Mouse (Mus musculus) hindbrain, embryonic 11.5 days (tissue): Measurements from ENCODE around the gene Chac1. TPM values are rescaled to one million over a fixed set of nuclear protein-coding genes. Genes with fewer than 3 reads are reported as not detected.

Source experiments
- ATAC-seq: fragments of 200-750 bp; cut with Nextera tagmentation; 2 replicates; pipeline ENCODE4 v1.8.0; 2017; ENCODE audit warnings: mild to moderate bottlenecking, moderate TSS enrichment, moderate library complexity; ENCODE audit not compliant: low FRiP score
- DNase-seq: peaks from one replicate; pipeline ENCODE4 v3.0.0-alpha.2; 2015; ENCODE audit warnings: low spot score
- H3K27ac ChIP-seq: fragments of 300-500 bp; sonication (generic); 2 replicates; pipeline ENCODE4 v1.5.1; 2014; ENCODE audit warnings: mild to moderate bottlenecking, low read depth, low read length
- H3K27me3 ChIP-seq: fragments of 300-500 bp; sonication (generic); 2 replicates; pipeline ENCODE4 v1.6.1; 2014; ENCODE audit warnings: mild to moderate bottlenecking, low read length, moderate library complexity, mixed read lengths; ENCODE audit not compliant: control insufficient read depth, insufficient read depth
- H3K36me3 ChIP-seq: fragments of 300-500 bp; sonication (generic); 2 replicates; pipeline ENCODE4 v1.6.1; 2014; ENCODE audit warnings: mild to moderate bottlenecking, low read length, moderate library complexity, mixed read lengths; ENCODE audit not compliant: control insufficient read depth, insufficient read depth
- H3K4me1 ChIP-seq: fragments of 300-500 bp; sonication (generic); replicated peaks from 2 replicates; pipeline ENCODE4 v1.6.1; 2014; ENCODE audit warnings: low read length, mixed read lengths; ENCODE audit not compliant: control insufficient read depth, insufficient read depth
- H3K4me2 ChIP-seq: fragments of 300-500 bp; sonication (generic); replicated peaks from 2 replicates; pipeline ENCODE4 v1.6.1; 2014; ENCODE audit warnings: mild to moderate bottlenecking, low read depth, low read length
- H3K4me3 ChIP-seq: fragments of 300-500 bp; sonication (generic); 2 replicates; pipeline ENCODE4 v1.5.1; 2014; ENCODE audit warnings: low read depth, low read length
- H3K9ac ChIP-seq: fragments of 300-500 bp; sonication (generic); 2 replicates; pipeline ENCODE4 v1.6.1; 2014; ENCODE audit warnings: low read depth, low read length
- H3K9me3 ChIP-seq: fragments of 300-500 bp; sonication (generic); 2 replicates; pipeline ENCODE4 v1.6.1; 2016; ENCODE audit warnings: low read length; ENCODE audit not compliant: control insufficient read depth
- WGBS: fragments of 180-500 bp; shearing (Covaris S2); extraction: QIAGEN DNeasy Blood & Tissue Kit; methylation state at CpG from one replicate; pipeline ENCODE4 v1.1.7; 2014; 5-methylcytosine and 5-hydroxymethylcytosine counted together
- polyA plus RNA-seq: library from polyadenylated mRNA; unstranded; fragments of >200 nt; fragmentation: Nextera tagmentation; extraction: Ambion mirVana; gene quantifications from 2 replicates; pipeline ENCODE4 v1.2.1, GENCODE M21; 2014

Chac1 gene
- polyA plus RNA-seq, 1 experiment from 2014 or later, result 0.46 TPM

DNA sequence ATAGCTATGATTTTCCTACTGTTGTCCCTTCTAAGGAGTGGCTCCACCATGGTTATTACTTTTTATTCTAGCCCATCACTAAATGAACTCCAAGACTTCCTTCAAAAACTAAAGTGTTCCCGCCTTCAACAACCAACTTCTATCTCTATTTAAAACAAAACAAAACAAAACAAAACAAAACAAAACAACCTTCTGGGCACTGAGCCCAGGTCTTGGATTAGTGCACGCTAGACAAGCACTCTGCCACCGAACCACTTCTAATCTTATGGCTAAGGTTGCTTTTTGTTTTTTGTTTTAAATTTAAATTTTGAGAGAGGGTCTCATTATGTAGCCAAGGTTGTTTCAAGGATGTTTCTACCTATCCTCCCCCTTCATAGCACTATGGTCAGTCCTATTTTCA is 26.8 kb downstream of the Chac1 start:
- no peaks in the 10 kb centered on the region for H3K27me3 ChIP-seq
- H3K27ac ChIP-seq, result no peak overlapping the region
- H3K4me3 ChIP-seq, result no peak overlapping the region
- DNase-seq (no peak), ATAC-seq (no peak)
- H3K4me2 ChIP-seq, result no peak overlapping the region
- H3K4me1 ChIP-seq, result no peaks in the 10 kb centered on the region
- H3K9ac ChIP-seq, result no peak overlapping the region
- peaks cover 10% of the 10 kb centered on the region; the same call in 1 of the 2 replicates for H3K36me3 ChIP-seq
- 91% methylated on average over 3 of the region's 3 CpGs for WGBS
- H3K9me3 ChIP-seq, result no peaks in the 10 kb centered on the region

DNA sequence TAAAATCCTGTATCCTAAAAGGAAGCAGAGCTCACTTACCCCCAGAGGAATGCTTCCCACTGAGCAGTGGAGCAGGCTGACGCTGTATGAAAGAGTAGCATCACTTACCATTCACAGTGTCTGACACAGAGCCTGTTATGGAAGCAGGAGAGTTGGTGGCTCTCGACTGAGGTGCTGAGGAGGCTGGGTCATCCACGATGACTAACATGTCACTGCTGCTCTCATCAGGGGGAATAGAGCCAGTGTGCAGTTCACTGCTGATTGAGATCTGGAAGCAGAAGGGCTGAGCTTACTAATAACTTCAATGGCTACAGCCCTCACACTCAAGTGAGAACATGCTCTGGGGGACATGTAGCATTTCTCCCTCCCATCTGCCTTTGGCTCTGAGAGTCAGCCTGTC is 28.4 kb downstream of the Chac1 start:
- no peak overlapping the region for H3K27ac ChIP-seq
- H3K4me1 ChIP-seq, result no peaks in the 10 kb centered on the region
- DNase-seq (no peak), ATAC-seq (no peak)
- no peaks in the 10 kb centered on the region for H3K9me3 ChIP-seq
- 92% methylated on average over 3 of the region's 3 CpGs for WGBS
- no peak overlapping the region for H3K4me3 ChIP-seq
- no peak overlapping the region for H3K9ac ChIP-seq
- peaks cover 10% of the 10 kb centered on the region; the same call in 1 of the 2 replicates for H3K36me3 ChIP-seq
- H3K27me3 ChIP-seq, result no peaks in the 10 kb centered on the region
- no peak overlapping the region for H3K4me2 ChIP-seq

- DNase-seq, result no peak
- no peak overlapping the region for H3K27ac ChIP-seq
- no peaks in the 10 kb centered on the region for H3K9me3 ChIP-seq
- H3K4me3 ChIP-seq, result no peak overlapping the region
- 89% methylated on average over 1 of the region's 1 CpGs for WGBS
- H3K36me3 ChIP-seq, result 0 out of 2 replicates have a peak, but pooled peaks cover 2% of the 10 kb centered on the region
- H3K27me3 ChIP-seq, result no peaks in the 10 kb centered on the region
- no peak overlapping the region for H3K9ac ChIP-seq
- ATAC-seq, result no peak
- no peak overlapping the region for H3K4me2 ChIP-seq
- no peaks in the 10 kb centered on the region for H3K4me1 ChIP-seq
Measured at GRCm38 (mm10) chr2:119388266-119388665, 37.2 kb downstream of the Chac1 start.

DNA sequence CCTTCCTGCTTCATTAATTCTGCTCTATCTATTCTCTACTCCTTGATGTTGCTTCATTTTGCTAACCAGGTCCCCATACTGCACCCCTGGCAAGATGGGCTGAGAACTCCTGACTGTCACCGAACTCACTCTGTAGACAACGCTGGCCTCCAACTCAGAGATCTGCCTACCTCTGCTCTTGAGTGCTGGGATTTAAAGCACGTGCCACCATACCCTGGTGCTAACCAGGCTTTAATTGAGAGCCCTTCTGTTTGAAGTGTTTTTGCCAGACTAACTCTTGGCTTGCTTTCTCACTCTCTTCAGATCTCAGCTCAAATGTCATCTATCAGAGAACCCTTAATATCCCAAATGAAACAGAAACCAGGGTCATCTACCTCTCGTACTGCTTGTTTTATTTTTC is 39.0 kb downstream of the Chac1 start:
- Histone ChIP-seq H3K36me3 (0 out of 2 replicates have a peak, but pooled peaks cover 2% of the 10 kb centered on the region), H3K9me3 (no peaks in the 10 kb centered on the region), H3K9ac (no peak overlapping the region), H3K27me3 (no peaks in the 10 kb centered on the region), H3K4me3 (no peak overlapping the region), H3K27ac (no peak overlapping the region), H3K4me1 (no peaks in the 10 kb centered on the region), H3K4me2 (no peak overlapping the region)
- DNase-seq (no peak), ATAC-seq (no peak)
- 95% methylated on average over 4 of the region's 4 CpGs for whole genome bisulfite sequencing

- no peaks in the 10 kb centered on the region for H3K36me3 ChIP-seq
- H3K4me3 ChIP-seq, result no peak overlapping the region
- H3K9ac ChIP-seq, result no peak overlapping the region
- WGBS, result 90% methylated on average over 5 of the region's 5 CpGs
- no peaks in the 10 kb centered on the region for H3K4me1 ChIP-seq
- H3K9me3 ChIP-seq, result no peaks in the 10 kb centered on the region
- DNase-seq, result no peak
- no peak overlapping the region for H3K27ac ChIP-seq
- H3K27me3 ChIP-seq, result no peaks in the 10 kb centered on the region
- H3K4me2 ChIP-seq, result no peak overlapping the region
- no peak for ATAC-seq
Measured at GRCm38 (mm10) chr2:119398252-119398651, 47.2 kb downstream of the Chac1 start.

- H3K36me3 ChIP-seq, result no peaks in the 10 kb centered on the region
- H3K9me3 ChIP-seq, result no peaks in the 10 kb centered on the region
- no peak overlapping the region for H3K4me2 ChIP-seq
- no peaks in the 10 kb centered on the region for H3K4me1 ChIP-seq
- 91% methylated on average over 1 of the region's 1 CpGs for WGBS
- no peak overlapping the region for H3K27ac ChIP-seq
- ATAC-seq (no peak), DNase-seq (no peak)
- H3K4me3 ChIP-seq, result no peak overlapping the region
- H3K27me3 ChIP-seq, result no peaks in the 10 kb centered on the region
- no peak overlapping the region for H3K9ac ChIP-seq
Measured at GRCm38 (mm10) chr2:119398665-119399064, 47.6 kb downstream of the Chac1 start.

GRCm38 (mm10) chr2:119399313-119399712 is 48.3 kb downstream of the Chac1 start:
- no peak for DNase-seq
- Histone ChIP-seq H3K9ac (no peak overlapping the region), H3K4me1 (no peaks in the 10 kb centered on the region), H3K4me2 (no peak overlapping the region), H3K27me3 (no peaks in the 10 kb centered on the region), H3K4me3 (no peak overlapping the region), H3K9me3 (no peaks in the 10 kb centered on the region), H3K36me3 (no peaks in the 10 kb centered on the region), H3K27ac (no peak overlapping the region)
- no peak for ATAC-seq

Other genes starting within 250 kb of the Chac1 start
- gene Rad51, start 238.4 kb upstream of the Chac1 start, polyA plus RNA-seq, result 48.1 and 57.9 TPM in 2 replicates
- gene Rmdn3, start 194.2 kb upstream of the Chac1 start, polyA plus RNA-seq, result 43.6 and 45.7 TPM in 2 replicates
- 4.9 and 5.4 TPM in 2 replicates for gene Gchfr, start 183.5 kb upstream of the Chac1 start, polyA plus RNA-seq
- 0.32 and 0.33 TPM in 2 replicates for gene Gm14137, start 176.7 kb upstream of the Chac1 start, polyA plus RNA-seq
- 42.9 and 46.2 TPM in 2 replicates for gene Zfyve19, start 142.6 kb upstream of the Chac1 start, polyA plus RNA-seq
- 22.0 and 22.2 TPM in 2 replicates for gene Dnajc17, start 142.4 kb upstream of the Chac1 start, polyA plus RNA-seq
- 0.23 TPM in 1 of 2 replicates, not detected in the other for gene Ppp1r14d, start 121.3 kb upstream of the Chac1 start, polyA plus RNA-seq
- gene Spint1, start 113.9 kb upstream of the Chac1 start, polyA plus RNA-seq, result 4.1 and 4.6 TPM in 2 replicates
- gene Rhov, start 80.0 kb upstream of the Chac1 start, polyA plus RNA-seq, result 3.1 and 3.5 TPM in 2 replicates
- 8.5 and 10.9 TPM in 2 replicates for gene Vps18, start 62.5 kb upstream of the Chac1 start, polyA plus RNA-seq
- 2.7 and 2.9 TPM in 2 replicates for gene Dll4, start 25.4 kb upstream of the Chac1 start, polyA plus RNA-seq
- gene Ino80, start 126.5 kb downstream of the Chac1 start, polyA plus RNA-seq, result 3.7 and 5.6 TPM in 2 replicates
- gene Exd1, start 196.4 kb downstream of the Chac1 start, polyA plus RNA-seq, result 0.40 and 0.49 TPM in 2 replicates
- 62.3 and 69.6 TPM in 2 replicates for gene Chp1, start 196.5 kb downstream of the Chac1 start, polyA plus RNA-seq